Mouse (Mus musculus) T-helper 2 cell (primary cell): ENCODE data around the gene Map3k7cl.

ENCODE experiments used
- in situ Hi-C: fragments of 300-600 bp; cut with MboI, MseI; formaldehyde crosslinking; loops from one replicate; pipeline ENCODE4 v1.15.1; 2025; ENCODE audit warnings: high pct_unique_total_duplicates

Map3k7cl gene

GRCm38 (mm10) chr16:87552907-87553691, at the start of gene Map3k7cl:
Gene Map3k7cl (plus strand): TSS chr16:87553330.
- in situ Hi-C loops, result no loop called here

GRCm38 (mm10) chr16:87511706-87512105, 41.4 kb upstream of the Map3k7cl start:
- in situ Hi-C loops, result loop anchor here (5.0 to 25.0 kb wide), 2 partner anchors 241 to 701 kb away; no protein-coding TSS in a partner anchor

GRCm38 (mm10) chr16:87512331-87512730, 40.8 kb upstream of the Map3k7cl start:
- in situ Hi-C loops, result loop anchor here (5.0 to 25.0 kb wide), 2 partner anchors 240 to 700 kb away; no protein-coding TSS in a partner anchor

- in situ Hi-C loops, result loop anchor here (25.0 kb wide), 1 partner anchor 688 kb away; no protein-coding TSS in a partner anchor
These were observed 28.9 kb upstream of the Map3k7cl start for GRCm38 (mm10) chr16:87524228-87524627.

GRCm38 (mm10) chr16:87527553-87528249, 25.4 kb upstream of the Map3k7cl start:
- in situ Hi-C loops, result no loop called here

- in situ Hi-C loops, result no loop called here
These were observed 24.4 kb upstream of the Map3k7cl start for GRCm38 (mm10) chr16:87528755-87529154.

GRCm38 (mm10) chr16:87548348-87548747, 4.8 kb upstream of the Map3k7cl start:
- in situ Hi-C loops, result no loop called here

- in situ Hi-C loops, result no loop called here
These were observed 3.2 kb downstream of the Map3k7cl start for GRCm38 (mm10) chr16:87556320-87556719.

GRCm38 (mm10) chr16:87561501-87561900, 8.4 kb downstream of the Map3k7cl start:
- in situ Hi-C loops, result no loop called here

- in situ Hi-C loops, result no loop called here
These were observed 10.4 kb downstream of the Map3k7cl start for GRCm38 (mm10) chr16:87563524-87563923.

- in situ Hi-C loops, result no loop called here
These were observed 11.4 kb downstream of the Map3k7cl start for GRCm38 (mm10) chr16:87564564-87564963.

GRCm38 (mm10) chr16:87567572-87567971, 14.4 kb downstream of the Map3k7cl start:
- in situ Hi-C loops, result no loop called here

GRCm38 (mm10) chr16:87568241-87568640, 15.1 kb downstream of the Map3k7cl start:
- in situ Hi-C loops, result no loop called here

- in situ Hi-C loops, result no loop called here
These were observed 16.5 kb downstream of the Map3k7cl start for GRCm38 (mm10) chr16:87569576-87570105.

- in situ Hi-C loops, result no loop called here
These were observed 17.2 kb downstream of the Map3k7cl start for GRCm38 (mm10) chr16:87570334-87570733.

GRCm38 (mm10) chr16:87573409-87573808, 20.3 kb downstream of the Map3k7cl start:
- in situ Hi-C loops, result no loop called here

GRCm38 (mm10) chr16:87574160-87574559, 21.0 kb downstream of the Map3k7cl start:
- in situ Hi-C loops, result no loop called here

GRCm38 (mm10) chr16:87575600-87575999, 22.5 kb downstream of the Map3k7cl start:
- in situ Hi-C loops, result no loop called here

GRCm38 (mm10) chr16:87578881-87579280, 25.8 kb downstream of the Map3k7cl start:
- in situ Hi-C loops, result no loop called here

- in situ Hi-C loops, result no loop called here
These were observed 26.3 kb downstream of the Map3k7cl start for GRCm38 (mm10) chr16:87579462-87579861.

- in situ Hi-C loops, result no loop called here
These were observed 29.6 kb downstream of the Map3k7cl start for GRCm38 (mm10) chr16:87582776-87583175.

- in situ Hi-C loops, result loop anchor here (5.0 kb wide), 1 partner anchor 158 kb away; no protein-coding TSS in a partner anchor
These were observed 31.5 kb downstream of the Map3k7cl start for GRCm38 (mm10) chr16:87584618-87585017.
